25 mouse cellular contexts compared by ENCODE assay signal in the genomic region with DNA sequence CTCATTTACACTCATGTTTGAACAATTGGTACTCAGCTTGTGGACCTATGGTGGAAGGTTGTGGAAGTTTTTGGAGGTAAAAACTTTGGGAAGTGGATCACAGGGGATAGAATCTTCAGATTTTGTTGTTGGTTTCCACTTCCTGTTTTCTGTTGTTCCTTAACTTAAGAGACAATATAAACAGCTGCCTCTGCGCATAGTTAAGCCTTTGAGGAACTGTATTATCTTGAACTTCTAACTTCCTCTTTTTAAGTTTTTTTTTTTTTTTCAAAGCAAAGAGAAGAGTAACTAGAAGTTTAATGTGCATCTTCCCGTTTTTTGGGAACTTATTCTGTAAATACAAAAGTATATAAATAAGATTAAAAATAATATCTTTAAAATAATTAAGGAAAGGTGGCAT.
"Had no signal": no experiment of that assay in that cellular context is flagged by ENCODE, and none has a peak within 500 bp of the region (broad histone marks: within the 10 kb centered on the region; RNA-seq: fewer than 3 reads in every experiment).

No protein-coding gene starts in this region.

- H3K36me3 ChIP-seq: embryonic facial prominence, embryonic 10.5 days; embryonic facial prominence, embryonic 12.5 days; embryonic facial prominence, embryonic 13.5 days; embryonic facial prominence, embryonic 15.5 days; forebrain, embryonic 10.5 days; forebrain, embryonic 12.5 days; forebrain, embryonic 15.5 days; heart, embryonic 10.5 days had no signal

- DNase-seq: cerebellum, adult 9-11 months; cerebellum, postnatal 10 days; cerebellum, postnatal 14 days; cerebellum, postnatal 25 days; cerebellum, postnatal 36 days; embryo, embryonic 11 days; forebrain, postnatal 0 days; gastrocnemius, adult 2 months; gastrocnemius, postnatal 10 days; gastrocnemius, postnatal 14 days; gastrocnemius, postnatal 25 days; gastrocnemius, postnatal 36 days; heart, adult 11 months; heart, adult 18-20 months; heart, adult 2 months had no signal

- H3K27ac ChIP-seq: embryonic facial prominence, embryonic 10.5 days; embryonic facial prominence, embryonic 12.5 days; embryonic facial prominence, embryonic 13.5 days; embryonic facial prominence, embryonic 15.5 days; forebrain, embryonic 10.5 days; forebrain, embryonic 12.5 days; forebrain, embryonic 13.5 days; forebrain, embryonic 15.5 days; gastrocnemius, adult 2 months; heart, adult 2 months; heart, embryonic 10.5 days had no signal

- H3K4me3 ChIP-seq: embryonic facial prominence, embryonic 10.5 days; embryonic facial prominence, embryonic 12.5 days; embryonic facial prominence, embryonic 13.5 days; embryonic facial prominence, embryonic 15.5 days; erythroblast, embryonic 14.5 days; forebrain, embryonic 10.5 days; forebrain, embryonic 12.5 days; forebrain, embryonic 13.5 days; forebrain, embryonic 15.5 days; gastrocnemius, adult 2 months; heart, adult 2 months; heart, embryonic 10.5 days had no signal

- H3K9ac ChIP-seq: embryonic facial prominence, embryonic 12.5 days; embryonic facial prominence, embryonic 13.5 days; embryonic facial prominence, embryonic 15.5 days; forebrain, embryonic 12.5 days; forebrain, embryonic 13.5 days; forebrain, embryonic 15.5 days; forebrain, postnatal 0 days had no signal

- H3K27me3 ChIP-seq: embryonic facial prominence, embryonic 12.5 days; embryonic facial prominence, embryonic 13.5 days; embryonic facial prominence, embryonic 15.5 days; forebrain, embryonic 12.5 days; forebrain, embryonic 13.5 days; forebrain, embryonic 15.5 days had no signal

- H3K9me3 ChIP-seq: embryonic facial prominence, embryonic 10.5 days; embryonic facial prominence, embryonic 12.5 days; embryonic facial prominence, embryonic 13.5 days; embryonic facial prominence, embryonic 15.5 days; forebrain, embryonic 10.5 days; forebrain, embryonic 12.5 days; forebrain, embryonic 13.5 days; forebrain, embryonic 15.5 days; heart, embryonic 10.5 days had no signal

- H3K4me1 ChIP-seq: embryonic facial prominence, embryonic 10.5 days; embryonic facial prominence, embryonic 12.5 days; embryonic facial prominence, embryonic 13.5 days; embryonic facial prominence, embryonic 15.5 days; forebrain, embryonic 10.5 days; forebrain, embryonic 12.5 days; forebrain, embryonic 13.5 days; forebrain, embryonic 15.5 days; heart, embryonic 10.5 days had no signal
